Comparison of ENCODE assay signal across 9 mouse cellular contexts in the genomic region with DNA sequence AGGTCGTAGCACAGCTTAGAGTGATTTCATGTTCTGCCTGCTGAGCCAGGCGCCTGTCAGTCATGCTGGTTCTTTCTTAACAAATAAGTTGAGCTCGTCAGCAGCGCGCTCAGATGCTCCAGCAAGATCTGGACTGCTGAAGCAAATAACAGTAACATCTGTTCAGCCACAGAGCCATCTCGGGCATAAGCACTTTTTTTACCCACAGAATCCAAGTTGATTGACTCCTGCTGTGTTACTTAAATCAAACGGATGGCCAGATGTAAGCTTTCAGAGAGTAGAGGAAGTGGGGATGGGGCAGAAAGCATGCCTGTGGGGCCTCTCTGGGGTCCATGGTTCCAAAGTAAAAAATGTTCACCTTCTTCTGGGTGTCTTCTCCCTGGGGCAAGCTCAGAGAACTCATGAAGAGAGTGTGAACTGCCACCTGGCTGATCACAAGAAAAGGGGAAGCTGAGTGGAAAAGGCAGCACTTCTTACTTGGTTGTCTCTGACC. TPM values are rescaled to one million over a fixed set of nuclear protein-coding genes. Genes with fewer than 3 reads are reported as not detected.
DNase-seq lines count a peak whose midpoint lies in the region; ATAC-seq and TF ChIP-seq lines count a peak whose summit lies in the region.
"Had no signal": no experiment of that assay in that cellular context is flagged by ENCODE, and none has a peak within 500 bp of the region (broad histone marks: within the 10 kb centered on the region; RNA-seq: fewer than 3 reads in every experiment).

No protein-coding gene starts in this region.

- ATAC-seq in lung, postnatal 0 days: peak; percentile 70
- 0 out of 2 replicates have a peak, but pooled peaks have one; percentile 39 for ATAC-seq in common myeloid progenitor, adult 5-6 weeks (replicated peaks; ENCODE audit: low read depth, poor library complexity, severe bottlenecking)
- ATAC-seq in granulocyte monocyte progenitor cell, adult 5-6 weeks (replicated peaks; ENCODE audit: poor library complexity, severe bottlenecking): peak; percentile 27

- H3K27ac ChIP-seq in lung, postnatal 0 days (ENCODE audit: low read length): no peak overlapping the region

- no peak overlapping the region for H3K4me3 ChIP-seq in lung, postnatal 0 days (ENCODE audit: low read depth, low read length)

- TF ChIP-seq EP300 in lung, postnatal 0 days (IDR thresholded peaks at IDR 0.05): no peak

- 50% methylated on average over 7 of the region's 7 CpGs for WGBS in lung, postnatal 0 days

- no peak overlapping the region for H3K9ac ChIP-seq in lung, postnatal 0 days (replicated peaks; ENCODE audit: low read depth)

- no peaks in the 10 kb centered on the region for H3K4me1 ChIP-seq in lung, postnatal 0 days (ENCODE audit: insufficient read depth, low read depth, low read length)

- H3K4me2 ChIP-seq in lung, postnatal 0 days (replicated peaks; ENCODE audit: low read depth, low read length): no peak overlapping the region

- TF ChIP-seq CTCF in lung, postnatal 0 days (IDR thresholded peaks at IDR 0.05): no peak

- peak; percentile 64 for DNase-seq in lung, postnatal 0 days (ENCODE audit: low spot score)
- DNase-seq in lung, postnatal 25 days (ENCODE audit: low spot score): no peak
- peak; percentile 35 to 42 for DNase-seq in thymus, postnatal 10 days (ENCODE audit: low spot score in 2 of 2)
- DNase-seq in frontal cortex, adult 2 months (ENCODE audit: extremely low spot score in 1 of 2, low spot score in 1 of 2): no peak
- DNase-seq in liver: no peak
- DNase-seq: heart, postnatal 36 days; layer of hippocampus, postnatal 36 days had no signal

- no peaks in the 10 kb centered on the region for H3K9me3 ChIP-seq in lung, postnatal 0 days (ENCODE audit: low read length)

- no peaks in the 10 kb centered on the region for H3K36me3 ChIP-seq in lung, postnatal 0 days (ENCODE audit: insufficient read depth, low read length)

- no peaks in the 10 kb centered on the region for H3K27me3 ChIP-seq in lung, postnatal 0 days (replicated peaks; ENCODE audit: insufficient read depth, low read length)

RNA-seq across cellular contexts. Expression of a gene that starts 3.5 kb away (rescaled TPM):
- 112 and 126 TPM in 2 replicates for polyA plus RNA-seq in lung, postnatal 0 days (2015; fragmentation: Nextera tagmentation; extraction: Ambion mirVana)
- total RNA-seq in common myeloid progenitor, adult 5-6 weeks (2017): 2.2 TPM in 1 of 2 replicates, not detected in the other
- not detected in 2 replicates for total RNA-seq in granulocyte monocyte progenitor cell, adult 5-6 weeks (2014; fragmentation: Nextera tagmentation)
- total RNA-seq in granulocyte monocyte progenitor cell, adult 5-6 weeks (2017): not detected in 2 replicates
- 22.0 and 22.8 TPM in 2 replicates for polyA plus RNA-seq in frontal cortex, adult 2 months (2012; rRNA removed)

Comparison
In these comparisons a context has a peak if more than half of its experiments do, and no peak if none do; other contexts are left out.
1. DNase-seq: peak in lung, postnatal 0 days (single experiment) and thymus, postnatal 10 days (2 of 2); none in lung, postnatal 25 days (single experiment), frontal cortex, adult 2 months (0 of 2) and liver (single experiment).
2. Peak in every context shown above with its lines, with median percentiles within 50 percentile points of each other: ATAC-seq.